Comparison of ENCODE assay signal across 30 mouse cellular contexts in the genomic region with DNA sequence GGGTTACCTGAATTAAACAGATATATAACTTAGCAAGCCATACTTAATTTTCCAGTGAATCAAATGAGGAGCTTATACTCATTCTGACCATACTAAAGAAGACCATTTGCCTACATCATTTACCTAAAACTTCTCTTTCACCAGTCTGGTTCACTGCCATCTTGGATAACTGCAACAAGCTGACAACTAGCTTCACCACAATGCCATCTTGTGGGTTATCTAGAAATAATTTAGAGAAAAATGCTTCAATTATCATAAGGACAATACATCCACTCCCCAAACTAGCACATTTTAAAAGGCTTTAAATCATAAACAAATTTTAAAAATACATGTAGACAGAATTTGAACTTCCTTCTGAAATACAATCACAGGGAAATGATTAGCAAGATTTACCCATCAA. TPM values are rescaled to one million over a fixed set of nuclear protein-coding genes. Genes with fewer than 3 reads are reported as not detected.
DNase-seq lines count a peak whose midpoint lies in the region; ATAC-seq and TF ChIP-seq lines count a peak whose summit lies in the region.
"Had no signal": no experiment of that assay in that cellular context is flagged by ENCODE, and none has a peak within 500 bp of the region (broad histone marks: within the 10 kb centered on the region; RNA-seq: fewer than 3 reads in every experiment).

No protein-coding gene starts in this region.

- H3K9ac ChIP-seq in intestine, postnatal 0 days (ENCODE audit: low read depth, low read length) = no peak overlapping the region
- no peak overlapping the region for H3K9ac ChIP-seq in intestine, embryonic 15.5 days
- H3K9ac ChIP-seq in lung, embryonic 14.5 days = no peak overlapping the region
- H3K9ac ChIP-seq: embryonic facial prominence, embryonic 13.5 days; limb, embryonic 13.5 days; liver, embryonic 12.5 days; liver, postnatal 0 days; neural tube, embryonic 15.5 days; stomach, embryonic 15.5 days had no signal

- DNase-seq in lung, embryonic 14.5 days = peak; percentile 7
- no peak for DNase-seq in lung, postnatal 4 days
- DNase-seq in 416B (ENCODE audit: low read depth) (peak; percentile 6), NIH3T3 (ENCODE audit: low read depth) (peak; percentile 27)
- DNase-seq in cerebellum, postnatal 10 days = no peak
- DNase-seq: adrenal gland, adult 8-10 months; B cell, adult 2 months; cerebellum, adult 11 months; cerebellum, adult 9-11 months; gastrocnemius, postnatal 14 days; heart, postnatal 14 days; kidney, adult 9 months; kidney, postnatal 4 days; layer of hippocampus, adult 9-11 months; liver, postnatal 0 days; lung, postnatal 14 days; retina, postnatal 1 day; right cerebral cortex, postnatal 14 days; thymus, postnatal 25 days had no signal

- H3K4me1 ChIP-seq in intestine, postnatal 0 days (replicated peaks; ENCODE audit: control insufficient read depth, insufficient read depth, low read length) = no peaks in the 10 kb centered on the region
- no peaks in the 10 kb centered on the region for H3K4me1 ChIP-seq in intestine, embryonic 15.5 days (replicated peaks)
- H3K4me1 ChIP-seq in lung, embryonic 14.5 days (ENCODE audit: insufficient read depth) = no peaks in the 10 kb centered on the region
- H3K4me1 ChIP-seq: embryonic facial prominence, embryonic 13.5 days; forebrain, embryonic 10.5 days; limb, embryonic 13.5 days; liver, embryonic 12.5 days; midbrain, embryonic 10.5 days; neural tube, embryonic 15.5 days; stomach, embryonic 15.5 days had no signal

- H3K4me2 ChIP-seq in intestine, postnatal 0 days (replicated peaks; ENCODE audit: low read depth) = no peak overlapping the region
- H3K4me2 ChIP-seq in intestine, embryonic 15.5 days (replicated peaks) = no peak overlapping the region
- no peak overlapping the region for H3K4me2 ChIP-seq in lung, embryonic 14.5 days
- H3K4me2 ChIP-seq: embryonic facial prominence, embryonic 13.5 days; limb, embryonic 13.5 days; liver, embryonic 12.5 days; neural tube, embryonic 15.5 days; stomach, embryonic 15.5 days had no signal

- no peaks in the 10 kb centered on the region for H3K27me3 ChIP-seq in intestine, postnatal 0 days (replicated peaks; ENCODE audit: control insufficient read depth, insufficient read depth, low read length)
- H3K27me3 ChIP-seq in intestine, embryonic 15.5 days (replicated peaks) = no peaks in the 10 kb centered on the region
- H3K27me3 ChIP-seq in lung, embryonic 14.5 days (ENCODE audit: insufficient read depth, low read length) = no peaks in the 10 kb centered on the region
- H3K27me3 ChIP-seq: embryonic facial prominence, embryonic 13.5 days; limb, embryonic 13.5 days; liver, embryonic 12.5 days; neural tube, embryonic 15.5 days; stomach, embryonic 15.5 days had no signal

- no peak overlapping the region for H3K4me3 ChIP-seq in intestine, postnatal 0 days (ENCODE audit: low read depth, low read length)
- H3K4me3 ChIP-seq in intestine, embryonic 15.5 days (replicated peaks) = no peak overlapping the region
- H3K4me3 ChIP-seq in lung, embryonic 14.5 days (ENCODE audit: low read depth, low read length) = no peak overlapping the region
- H3K4me3 ChIP-seq: embryonic facial prominence, embryonic 13.5 days; forebrain, embryonic 10.5 days; limb, embryonic 13.5 days; liver, embryonic 12.5 days; midbrain, embryonic 10.5 days; neural tube, embryonic 15.5 days; stomach, embryonic 15.5 days had no signal

- peaks cover 32% of the 10 kb centered on the region for H3K36me3 ChIP-seq in intestine, postnatal 0 days (ENCODE audit: control insufficient read depth, insufficient read depth)
- peaks cover 8% of the 10 kb centered on the region; the same call in 1 of the 2 replicates for H3K36me3 ChIP-seq in intestine, embryonic 15.5 days
- H3K36me3 ChIP-seq in lung, embryonic 14.5 days (ENCODE audit: insufficient read depth) = peaks cover 52% of the 10 kb centered on the region

- no peaks in the 10 kb centered on the region for H3K9me3 ChIP-seq in intestine, postnatal 0 days (ENCODE audit: control insufficient read depth)
- H3K9me3 ChIP-seq in intestine, embryonic 15.5 days = no peaks in the 10 kb centered on the region
- H3K9me3 ChIP-seq in lung, embryonic 14.5 days (ENCODE audit: low read depth, low read length) = no peaks in the 10 kb centered on the region
- H3K9me3 ChIP-seq: embryonic facial prominence, embryonic 13.5 days; forebrain, embryonic 10.5 days; limb, embryonic 13.5 days; liver, embryonic 12.5 days; midbrain, embryonic 10.5 days; neural tube, embryonic 15.5 days; stomach, embryonic 15.5 days had no signal

- H3K27ac ChIP-seq in intestine, postnatal 0 days (ENCODE audit: low read depth, low read length) = no peak overlapping the region
- H3K27ac ChIP-seq in intestine, embryonic 15.5 days = no peak overlapping the region
- no peak overlapping the region for H3K27ac ChIP-seq in lung, embryonic 14.5 days (ENCODE audit: low read depth)
- H3K27ac ChIP-seq: embryonic facial prominence, embryonic 13.5 days; forebrain, embryonic 10.5 days; limb, embryonic 13.5 days; liver, embryonic 12.5 days; midbrain, embryonic 10.5 days; neural tube, embryonic 15.5 days; stomach, embryonic 15.5 days had no signal

- TF ChIP-seq CTCF in intestine, postnatal 0 days (IDR thresholded peaks at IDR 0.05; ENCODE audit: low read depth) = 0 out of 2 replicates have a peak, but pooled peaks have one; percentile 9
- TF ChIP-seq CTCF in lung, embryonic 14.5 days (IDR thresholded peaks at IDR 0.05; ENCODE audit: low read depth) = no peak

- no peak for ATAC-seq in intestine, postnatal 0 days
- ATAC-seq in intestine, embryonic 15.5 days = no peak
- no peak for ATAC-seq in lung, embryonic 14.5 days (ENCODE audit: insufficient read depth)
- ATAC-seq: hindbrain, embryonic 16.5 days; intestine, embryonic 16.5 days; liver, embryonic 12.5 days; liver, postnatal 0 days had no signal

RNA-seq across cellular contexts. Expression of gene Atm, which starts 50.7 kb away (rescaled TPM):
- polyA plus RNA-seq in intestine, postnatal 0 days (2015; fragmentation: Nextera tagmentation; extraction: Ambion mirVana) = 4.2 and 5.0 TPM in 2 replicates
- polyA plus RNA-seq in intestine, embryonic 15.5 days (2015; fragmentation: Nextera tagmentation; extraction: Ambion mirVana) = 11.9 and 12.0 TPM in 2 replicates
- polyA plus RNA-seq in lung, embryonic 14.5 days (2014; fragmentation: Nextera tagmentation; extraction: Ambion mirVana) = 15.0 and 16.2 TPM in 2 replicates

RNA-seq across cellular contexts. Expression of gene Npat, which starts 51.0 kb away (rescaled TPM):
- 4.2 and 4.8 TPM in 2 replicates for polyA plus RNA-seq in intestine, postnatal 0 days (2015; fragmentation: Nextera tagmentation; extraction: Ambion mirVana)
- 12.1 and 15.0 TPM in 2 replicates for polyA plus RNA-seq in intestine, embryonic 15.5 days (2015; fragmentation: Nextera tagmentation; extraction: Ambion mirVana)
- 26.2 and 26.3 TPM in 2 replicates for polyA plus RNA-seq in lung, embryonic 14.5 days (2014; fragmentation: Nextera tagmentation; extraction: Ambion mirVana)

Comparison
In these comparisons a context has a peak if more than half of its experiments do, and no peak if none do; other contexts are left out.
1. DNase-seq: peak in lung, embryonic 14.5 days (single experiment), 416B (single experiment) and NIH3T3 (single experiment); none in lung, postnatal 4 days (0 of 2) and cerebellum, postnatal 10 days (0 of 2).